Mouse (Mus musculus) lung, postnatal 36 days (tissue): Measurements from ENCODE around the gene Zdhhc14.

Source experiments
- DNase-seq: peaks from one replicate; pipeline ENCODE4 v3.0.0; 2022; ENCODE audit warnings: mixed read lengths

Gene Zdhhc14

GRCm38 (mm10) chr17:5556568-5556967 lies 64.2 kb downstream of the Zdhhc14 start:
- DNase-seq: no peak

- no peak for DNase-seq
Measured at GRCm38 (mm10) chr17:5560212-5560611, 67.9 kb downstream of the Zdhhc14 start.

GRCm38 (mm10) chr17:5563108-5563507 lies 70.8 kb downstream of the Zdhhc14 start:
- no peak for DNase-seq

- DNase-seq: peak; percentile 49
Measured at GRCm38 (mm10) chr17:5566006-5566405, 73.6 kb downstream of the Zdhhc14 start.

GRCm38 (mm10) chr17:5567943-5568342 lies 75.6 kb downstream of the Zdhhc14 start:
- DNase-seq: no peak

GRCm38 (mm10) chr17:5569131-5570030 lies 77.0 kb downstream of the Zdhhc14 start:
- no peak for DNase-seq

- DNase-seq: no peak
Measured at GRCm38 (mm10) chr17:5572096-5572730, 79.9 kb downstream of the Zdhhc14 start.

GRCm38 (mm10) chr17:5572745-5573420 lies 80.5 kb downstream of the Zdhhc14 start:
- DNase-seq: peak; percentile 23

GRCm38 (mm10) chr17:5574672-5575071 lies 82.3 kb downstream of the Zdhhc14 start:
- DNase-seq: peak; percentile 15

- DNase-seq: peak; percentile 64
Measured at GRCm38 (mm10) chr17:5575518-5575917, 83.2 kb downstream of the Zdhhc14 start.

GRCm38 (mm10) chr17:5582232-5582631 lies 89.9 kb downstream of the Zdhhc14 start:
- DNase-seq: no peak

- no peak for DNase-seq
Measured at GRCm38 (mm10) chr17:5582937-5583336, 90.6 kb downstream of the Zdhhc14 start.

GRCm38 (mm10) chr17:5583472-5584145 lies 91.3 kb downstream of the Zdhhc14 start:
- no peak for DNase-seq

- DNase-seq: peak; percentile 39
Measured at GRCm38 (mm10) chr17:5591604-5592209, 99.3 kb downstream of the Zdhhc14 start.

- DNase-seq: no peak
Measured at GRCm38 (mm10) chr17:5593071-5593470, 100.7 kb downstream of the Zdhhc14 start.

GRCm38 (mm10) chr17:5595068-5595467 lies 102.7 kb downstream of the Zdhhc14 start:
- DNase-seq: no peak

GRCm38 (mm10) chr17:5596490-5596889 lies 104.1 kb downstream of the Zdhhc14 start:
- DNase-seq: no peak

- DNase-seq: no peak
Measured at GRCm38 (mm10) chr17:5598999-5599398, 106.6 kb downstream of the Zdhhc14 start.

- DNase-seq: peak; percentile 40
Measured at GRCm38 (mm10) chr17:5600505-5601027, 108.2 kb downstream of the Zdhhc14 start.

GRCm38 (mm10) chr17:5601953-5602352 lies 109.6 kb downstream of the Zdhhc14 start:
- no peak for DNase-seq

- DNase-seq: no peak
Measured at GRCm38 (mm10) chr17:5606151-5606591, 113.8 kb downstream of the Zdhhc14 start.

- no peak for DNase-seq
Measured at GRCm38 (mm10) chr17:5607352-5607751, 115.0 kb downstream of the Zdhhc14 start.
